Mouse (Mus musculus) MEL (cell line): ENCODE measurements around the gene Cyp4f13. TPM values are rescaled to one million over a fixed set of nuclear protein-coding genes. Genes with fewer than 3 reads are reported as not detected.

ENCODE experiments used
- DNase-seq: peaks from one replicate; pipeline ENCODE4 v3.0.0; 2011; ENCODE audit warnings: low read depth, low spot score
- H3K27ac ChIP-seq: 2 replicates; pipeline ENCODE4 v1.5.1; 2012; ENCODE audit warnings: low read depth, mild to moderate bottlenecking, control low read depth, low read length, moderate library complexity; ENCODE audit not compliant: control insufficient read depth
- H3K27me3 ChIP-seq, 2 experiments: fragments of 150-350 bp in 1 of 2; sonication (generic) in 1 of 2; 2 replicates each; pipeline ENCODE4 v1.6.1; 2012; ENCODE audit warnings: low read length in 2 of 2, mild to moderate bottlenecking in 2 of 2, improper control_type of control experiment in 1 of 2, moderate library complexity in 1 of 2; ENCODE audit not compliant: insufficient read depth in 2 of 2, control insufficient read depth in 1 of 2
- H3K36me3 ChIP-seq, 2 experiments: 2 replicates each; pipeline ENCODE4 v1.6.1; 2012 to 2014; ENCODE audit warnings: low read length in 2 of 2, improper control_type of control experiment in 1 of 2, inconsistent platforms in 1 of 2, mild to moderate bottlenecking in 1 of 2; ENCODE audit not compliant: insufficient read depth in 2 of 2, control insufficient read depth in 1 of 2
- H3K4me1 ChIP-seq, 2 experiments: fragments of 150-350 bp in 1 of 2; sonication (generic) in 1 of 2; 2 replicates each; pipeline ENCODE4 v1.6.1; 2012; ENCODE audit warnings: low read length in 2 of 2, improper control_type of control experiment in 1 of 2, mild to moderate bottlenecking in 1 of 2; ENCODE audit not compliant: insufficient read depth in 2 of 2, control insufficient read depth in 1 of 2
- H3K4me3 ChIP-seq, 2 experiments: fragments of 150-350 bp in 1 of 2; sonication (generic) in 1 of 2; 2 replicates each; pipeline ENCODE4 v1.5.1; 2012; ENCODE audit warnings: low read depth in 2 of 2, low read length in 2 of 2, mild to moderate bottlenecking in 2 of 2, moderate library complexity in 2 of 2, control low read depth in 1 of 2, improper control_type of control experiment in 1 of 2; ENCODE audit not compliant: control insufficient read depth in 1 of 2, insufficient read depth in 1 of 2
- H3K79me2 ChIP-seq: 2 replicates; pipeline ENCODE4 v1.6.1; 2012; ENCODE audit warnings: mild to moderate bottlenecking, low read length, moderate library complexity; ENCODE audit not compliant: control insufficient read depth, poor library complexity, insufficient read depth
- H3K9ac ChIP-seq: 2 replicates; pipeline ENCODE4 v1.6.1; 2012; ENCODE audit warnings: low read depth, mild to moderate bottlenecking, control low read depth, low read length, moderate library complexity; ENCODE audit not compliant: control insufficient read depth, poor library complexity, severe bottlenecking
- H3K9me3 ChIP-seq: fragments of 150-350 bp; sonication (generic); replicated peaks from 2 replicates; pipeline ENCODE4 v1.6.1; 2012; ENCODE audit warnings: mild to moderate bottlenecking, low read length, improper control_type of control experiment, moderate library complexity; ENCODE audit not compliant: insufficient read depth
- CHD2 ChIP-seq: IDR thresholded peaks from 2 replicates; pipeline ENCODE4 v1.6.1; 2011; ENCODE audit warnings: low read length, improper control_type of control experiment
- CTCF ChIP-seq, 3 experiments: IDR thresholded peaks in 2 of 3; conservative IDR thresholded peaks in 1 of 3; 2 replicates each; pipeline ENCODE4 v1.5.1; 2011 to 2012; ENCODE audit warnings: low read length in 3 of 3, low read depth in 2 of 3, mild to moderate bottlenecking in 2 of 3, improper control_type of control experiment in 1 of 3, inconsistent platforms in 1 of 3, mixed read lengths in 1 of 3, moderate library complexity in 1 of 3; ENCODE audit not compliant: control insufficient read depth in 1 of 3, insufficient read depth in 1 of 3, poor library complexity in 1 of 3, severe bottlenecking in 1 of 3
- GATA1 ChIP-seq: IDR thresholded peaks from 2 replicates; pipeline ENCODE4 v1.6.1; 2011; ENCODE audit warnings: low read depth, low read length, improper control_type of control experiment
- KAT2A ChIP-seq: conservative IDR thresholded peaks from 2 replicates; pipeline ENCODE4 v1.6.1; 2012; ENCODE audit warnings: low read depth, low read length, improper control_type of control experiment, inconsistent platforms
- MAFK ChIP-seq: IDR thresholded peaks from 2 replicates; pipeline ENCODE4 v1.6.1; 2011; ENCODE audit warnings: low read depth, mild to moderate bottlenecking, low read length, improper control_type of control experiment, borderline replicate concordance
- MAZ ChIP-seq: IDR thresholded peaks from 2 replicates; pipeline ENCODE4 v1.6.1; 2012; ENCODE audit warnings: low read depth, mild to moderate bottlenecking, inconsistent platforms, low read length, improper control_type of control experiment
- MYB ChIP-seq: IDR thresholded peaks from 2 replicates; pipeline ENCODE4 v1.6.1; 2011; ENCODE audit warnings: mild to moderate bottlenecking, low read depth, low read length, improper control_type of control experiment
- MYC ChIP-seq: IDR thresholded peaks from 2 replicates; pipeline ENCODE4 v1.6.1; 2011; ENCODE audit warnings: low read depth, mild to moderate bottlenecking, low read length, improper control_type of control experiment, moderate library complexity
- NRF1 ChIP-seq: IDR thresholded peaks from 2 replicates; pipeline ENCODE4 v1.6.1; 2014; ENCODE audit warnings: low read depth, mild to moderate bottlenecking, inconsistent platforms, low read length, improper control_type of control experiment, moderate library complexity; ENCODE audit not compliant: poor library complexity, insufficient read depth, severe bottlenecking
- RAD21 ChIP-seq: IDR thresholded peaks from 2 replicates; pipeline ENCODE4 v1.6.1; 2011; ENCODE audit warnings: mild to moderate bottlenecking, low read depth, low read length, improper control_type of control experiment
- RCOR1 ChIP-seq: IDR thresholded peaks from 2 replicates; pipeline ENCODE4 v1.6.1; 2012; ENCODE audit warnings: low read depth, mild to moderate bottlenecking, inconsistent platforms, low read length, improper control_type of control experiment
- SIN3A ChIP-seq: IDR thresholded peaks from 2 replicates; pipeline ENCODE4 v1.6.1; 2012; ENCODE audit warnings: low read length, improper control_type of control experiment, inconsistent platforms
- TAL1 ChIP-seq: IDR thresholded peaks from 2 replicates; pipeline ENCODE4 v1.6.1; 2012; ENCODE audit warnings: mild to moderate bottlenecking, inconsistent platforms, low read length, moderate library complexity, mixed read lengths
- USF1 ChIP-seq: IDR thresholded peaks from 2 replicates; pipeline ENCODE4 v1.6.1; 2014; ENCODE audit warnings: low read depth, mild to moderate bottlenecking, inconsistent platforms, low read length, improper control_type of control experiment, moderate library complexity
- USF2 ChIP-seq, 2 experiments: IDR thresholded peaks; 2 replicates each; pipeline ENCODE4 v1.6.1; 2011 to 2012; ENCODE audit warnings: improper control_type of control experiment in 2 of 2, low read length in 2 of 2, borderline replicate concordance in 1 of 2, inconsistent platforms in 1 of 2, low read depth in 1 of 2, mild to moderate bottlenecking in 1 of 2; ENCODE audit not compliant: insufficient read depth in 1 of 2
- ZC3H11A ChIP-seq: IDR thresholded peaks from 2 replicates; pipeline ENCODE4 v1.6.1; 2012; ENCODE audit warnings: low read depth, mild to moderate bottlenecking, inconsistent platforms, low read length, improper control_type of control experiment
- ZKSCAN1 ChIP-seq: IDR thresholded peaks from 2 replicates; pipeline ENCODE4 v1.6.1; 2012; ENCODE audit warnings: low read depth, mild to moderate bottlenecking, inconsistent platforms, low read length, improper control_type of control experiment, moderate library complexity
- polyA plus RNA-seq, 2 experiments: library from polyadenylated mRNA; stranded (reverse) in 1 of 2; unstranded in 1 of 2; fragments of >175 nt in 1 of 2; fragments of >200 nt in 1 of 2; gene quantifications; 2 replicates each; pipeline versions ENCODE4 v1.2.1 to v1.2.4; 2012; ENCODE audit warnings: low replicate concordance in 2 of 2, low read depth in 1 of 2; ENCODE audit not compliant: insufficient read length in 2 of 2, insufficient read depth in 1 of 2, missing spikeins in 1 of 2
- total RNA-seq: library from RNA; depleted of rRNA; stranded (reverse); fragments of 300-350 nt; gene quantifications from 2 replicates; pipeline ENCODE4 v1.2.3, GENCODE M21; 2012

The Cyp4f13 gene
- total and polyA plus RNA-seq, 3 experiments: 9.7 to 19.3 TPM; not detected in 1

GRCm38 (mm10) chr17:32939831-32940230, 7.4 kb downstream of the Cyp4f13 start:
- TF ChIP-seq MYB: no peak
- Histone ChIP-seq H3K36me3 (no peaks in the 10 kb centered on the region), H3K4me1 (no peaks in the 10 kb centered on the region), H3K4me3 (no peak overlapping the region), H3K27me3 (no peaks in the 10 kb centered on the region), H3K9ac (no peak overlapping the region), H3K27ac (no peak overlapping the region), H3K79me2 (no peaks in the 10 kb centered on the region), H3K9me3 (no peaks in the 10 kb centered on the region)
- DNase-seq: no peak

GRCm38 (mm10) chr17:32927803-32928202, 19.4 kb downstream of the Cyp4f13 start:
- no peak for DNase-seq
- Histone ChIP-seq H3K27me3 (no peaks in the 10 kb centered on the region), H3K9me3 (no peaks in the 10 kb centered on the region), H3K36me3 (no peaks in the 10 kb centered on the region), H3K4me1 (no peaks in the 10 kb centered on the region), H3K79me2 (no peaks in the 10 kb centered on the region), H3K4me3 (no peak overlapping the region), H3K27ac (no peak overlapping the region), H3K9ac (no peak overlapping the region)
- TF ChIP-seq KAT2A (no peak), CTCF (IDR thresholded peaks at IDR 0.05 in 2 of 3, conservative IDR thresholded peaks at IDR 0.05 in 1 of 3; ENCODE audit: control insufficient read depth in 1 of 3, insufficient read depth in 1 of 3, low read depth in 2 of 3, low read length in 3 of 3, poor library complexity in 1 of 3, severe bottlenecking in 1 of 3) (no peak), RAD21 (no peak), MAZ (no peak), TAL1 (no peak), USF2 (IDR thresholded peaks at IDR 0.05; ENCODE audit: borderline replicate concordance in 1 of 2, insufficient read depth in 1 of 2, low read depth in 1 of 2, low read length in 2 of 2) (no peak), GATA1 (no peak), SIN3A (no peak), CHD2 (no peak), ZC3H11A (no peak), ZKSCAN1 (no peak), USF1 (no peak), MAFK (no peak), NRF1 (no peak), MYC (no peak), RCOR1 (no peak)
